Mouse (Mus musculus): Measurements from ENCODE around the gene Snx32. TPM values are rescaled to one million over a fixed set of nuclear protein-coding genes. Genes with fewer than 3 reads are reported as not detected.
A peak's percentile ranks its signal among the peaks of the same experiment; 100 is the strongest.
"Not testable (repeated sequence)": the region's sequence is repeated elsewhere in the genome, so short reads cannot be mapped to it uniquely, and the experiment has no call there.

Snx32 gene
- polyA plus RNA-seq, 1 experiment from 2014 or later, result 8.0 TPM

DNA sequence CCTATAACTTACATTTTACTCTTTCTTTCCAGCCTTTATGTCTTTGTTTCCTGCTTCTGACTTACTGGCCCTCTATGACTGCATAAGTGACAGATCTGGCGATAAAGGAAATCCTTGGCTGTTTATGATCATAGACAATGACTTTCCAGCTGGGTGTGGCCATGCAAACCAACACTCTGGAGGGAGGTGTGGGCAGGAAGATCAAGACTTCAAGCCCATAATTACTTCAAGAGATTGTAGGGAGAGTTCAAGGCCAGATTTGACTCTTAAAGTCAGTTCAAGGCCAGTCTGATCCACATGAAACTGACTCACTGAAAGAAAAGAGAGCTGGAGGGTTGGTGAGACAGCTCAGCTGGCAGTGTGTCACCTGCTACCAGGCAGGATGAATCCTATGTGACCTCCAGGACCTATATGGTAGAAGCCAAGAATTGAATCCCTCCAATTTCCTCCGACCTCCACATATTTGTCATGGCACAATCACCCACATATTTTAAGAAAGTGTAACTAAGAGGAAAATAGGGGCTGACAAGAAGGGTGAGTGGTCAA lies 9.9 kb downstream of the Snx32 start:
- no peak overlapping the region for H3K4me2 ChIP-seq (replicated peaks)
- H3K27ac ChIP-seq, result no peak overlapping the region
- H3K36me3 ChIP-seq, result peaks cover 12% of the 10 kb centered on the region
- H3K4me1 ChIP-seq (replicated peaks), result no peaks in the 10 kb centered on the region
- H3K9me3 ChIP-seq, result no peaks in the 10 kb centered on the region
- 0 out of 2 replicates have a peak, but pooled peaks have one; percentile 46 for ATAC-seq
- H3K27me3 ChIP-seq (replicated peaks), result no peaks in the 10 kb centered on the region
- no peak overlapping the region for H3K4me3 ChIP-seq (replicated peaks)
- H3K9ac ChIP-seq, result no peak overlapping the region
- WGBS, result 70% methylated on average over 2 of the region's 2 CpGs

DNA sequence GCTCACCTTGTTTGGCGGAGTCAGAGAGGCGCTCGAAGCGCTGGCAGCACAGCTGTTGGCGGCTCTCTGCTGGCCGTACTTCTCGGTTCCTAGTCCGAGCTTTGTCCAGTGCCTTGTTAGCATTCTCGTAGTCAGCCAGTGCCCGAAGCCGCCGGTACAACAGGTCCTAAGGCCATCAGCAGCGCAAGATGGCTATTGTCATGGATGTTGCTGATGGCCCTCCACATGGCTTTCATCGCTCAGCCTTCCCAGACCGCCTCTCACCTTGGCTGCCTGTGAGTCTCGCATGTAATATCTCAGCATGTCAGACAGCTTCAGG lies 14.3 kb downstream of the Snx32 start:
- H3K4me1 ChIP-seq (replicated peaks), result peaks cover 12% of the 10 kb centered on the region; the same call in 1 of the 2 replicates
- no peak overlapping the region for H3K4me2 ChIP-seq (replicated peaks)
- peaks cover 27% of the 10 kb centered on the region for H3K36me3 ChIP-seq
- no peak overlapping the region for H3K27ac ChIP-seq
- no peaks in the 10 kb centered on the region for H3K9me3 ChIP-seq
- WGBS, result 89% methylated on average over 16 of the region's 16 CpGs
- no peak for ATAC-seq
- no peaks in the 10 kb centered on the region for H3K27me3 ChIP-seq (replicated peaks)
- no peak overlapping the region for H3K4me3 ChIP-seq (replicated peaks)
- H3K9ac ChIP-seq, result no peak overlapping the region

DNA sequence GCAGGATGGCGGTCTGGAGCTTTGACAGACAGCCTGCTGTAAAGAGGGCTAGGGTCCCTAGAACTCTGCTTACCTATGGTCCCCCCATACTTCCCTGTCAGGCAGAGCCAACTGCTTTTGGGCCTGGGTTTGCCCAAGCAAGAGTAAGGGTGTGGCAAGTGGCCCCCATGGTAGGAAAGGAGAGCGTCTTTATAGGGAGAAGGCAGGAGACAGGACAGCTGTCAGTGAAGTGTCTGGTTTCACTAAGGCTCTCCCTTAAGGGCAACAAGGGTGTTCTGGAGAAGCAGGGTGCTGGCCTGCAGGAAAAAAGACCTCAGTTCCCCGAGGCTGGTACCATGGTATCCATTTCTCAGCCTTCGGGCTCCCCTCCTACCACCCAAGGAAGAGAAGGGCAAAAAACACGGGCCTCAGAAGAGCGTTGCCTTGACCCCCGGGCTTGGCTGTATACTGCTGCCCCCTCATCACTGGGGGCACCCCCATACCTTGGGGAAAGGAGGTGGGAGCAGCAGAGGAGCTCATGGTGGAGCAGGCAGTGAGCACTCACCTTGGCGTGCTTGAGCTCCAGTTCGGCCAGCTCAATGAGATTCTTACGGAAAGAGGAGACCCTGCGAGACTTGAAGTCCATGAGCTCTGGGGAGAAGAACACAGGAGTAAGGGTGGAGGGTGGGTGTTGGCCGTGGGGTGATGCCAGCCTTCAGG lies 14.8 kb downstream of the Snx32 start:
- Histone ChIP-seq H3K4me1 (replicated peaks) (peaks cover 12% of the 10 kb centered on the region; the same call in 1 of the 2 replicates), H3K27ac (no peak overlapping the region), H3K4me3 (replicated peaks) (no peak overlapping the region), H3K4me2 (replicated peaks) (no peak overlapping the region), H3K36me3 (peaks cover 27% of the 10 kb centered on the region), H3K9ac (no peak overlapping the region), H3K9me3 (no peaks in the 10 kb centered on the region), H3K27me3 (replicated peaks) (no peaks in the 10 kb centered on the region)
- ATAC-seq, result no peak
- 80% methylated on average over 12 of the region's 12 CpGs for WGBS

DNA sequence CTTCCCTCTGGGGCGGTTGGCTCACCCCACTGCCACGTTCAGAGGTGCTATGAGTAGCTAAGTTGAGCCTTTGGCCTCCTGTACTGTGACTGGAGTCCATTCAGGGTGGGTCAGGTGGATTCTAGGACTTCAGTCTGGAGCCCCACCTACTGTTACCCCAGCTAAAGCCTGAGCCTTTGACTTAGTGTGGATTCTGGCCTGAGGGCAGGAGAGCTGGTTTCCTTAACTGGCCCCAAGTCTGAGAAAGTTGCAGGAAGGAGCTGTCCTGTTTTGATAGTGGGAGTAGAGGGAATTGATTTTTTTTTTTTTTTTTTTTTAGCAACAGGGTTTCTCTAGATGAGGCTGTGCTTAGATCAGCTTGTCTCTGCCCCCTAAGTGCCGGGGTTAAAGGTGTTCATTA lies 16.0 kb downstream of the Snx32 start:
- Histone ChIP-seq H3K9me3 (no peaks in the 10 kb centered on the region), H3K4me1 (replicated peaks) (peaks cover 12% of the 10 kb centered on the region; the same call in 1 of the 2 replicates), H3K27me3 (replicated peaks) (no peaks in the 10 kb centered on the region), H3K4me3 (replicated peaks) (no peak overlapping the region), H3K9ac (no peak overlapping the region), H3K36me3 (peaks cover 27% of the 10 kb centered on the region), H3K27ac (no peak overlapping the region), H3K4me2 (replicated peaks) (no peak overlapping the region)
- 72% methylated on average over 3 of the region's 3 CpGs for WGBS
- ATAC-seq, result peak; percentile 5; the same call in 1 of the 2 replicates

DNA sequence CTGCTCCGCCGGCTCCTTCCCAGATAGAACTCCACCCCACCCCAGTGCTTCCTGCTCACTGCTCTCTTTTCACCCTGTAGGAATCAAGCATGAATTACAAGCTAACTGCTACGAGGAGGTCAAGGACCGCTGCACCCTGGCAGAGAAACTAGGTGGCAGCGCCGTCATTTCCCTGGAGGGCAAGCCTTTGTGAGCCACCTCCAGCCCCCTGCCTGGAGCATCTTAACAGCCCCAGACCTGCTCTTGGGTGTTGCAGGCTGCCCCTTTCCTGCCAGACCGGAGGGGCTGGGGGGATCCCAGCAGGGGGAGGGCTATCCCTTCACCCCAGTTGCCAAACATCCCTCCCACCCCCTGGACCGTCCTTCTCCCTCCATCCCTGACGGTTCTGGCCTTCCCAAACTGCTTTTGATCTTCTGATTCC lies 17.0 kb downstream of the Snx32 start:
- H3K36me3 ChIP-seq, result peaks cover 27% of the 10 kb centered on the region
- 64% methylated on average over 9 of the region's 9 CpGs for WGBS
- H3K27me3 ChIP-seq (replicated peaks), result not testable (repeated sequence)

DNA sequence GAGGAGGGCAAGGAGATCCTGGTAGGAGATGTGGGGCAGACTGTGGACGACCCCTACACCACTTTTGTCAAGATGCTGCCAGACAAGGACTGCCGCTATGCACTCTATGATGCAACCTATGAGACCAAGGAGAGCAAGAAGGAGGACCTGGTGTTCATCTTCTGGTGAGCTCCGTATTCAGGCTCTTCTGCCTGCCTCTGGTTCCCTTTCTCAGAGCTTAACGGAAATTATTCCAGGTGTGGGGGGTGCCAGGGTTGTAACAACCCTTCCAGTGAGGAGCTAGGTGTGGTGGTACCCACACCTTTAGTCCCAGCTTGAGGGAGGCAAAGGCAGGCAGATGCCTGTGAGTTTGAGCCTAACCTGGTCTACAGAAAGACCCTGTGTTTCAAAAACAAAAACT lies 17.7 kb downstream of the Snx32 start:
- peak overlapping the region; percentile 87; the same call in 1 of the 2 replicates for H3K4me2 ChIP-seq (replicated peaks)
- peaks cover 27% of the 10 kb centered on the region for H3K36me3 ChIP-seq
- ATAC-seq, result no peak
- H3K27ac ChIP-seq, result no peak overlapping the region
- 79% methylated on average over 4 of the region's 4 CpGs for WGBS
- no peak overlapping the region for H3K4me3 ChIP-seq (replicated peaks)
- no peaks in the 10 kb centered on the region for H3K27me3 ChIP-seq (replicated peaks)
- no peaks in the 10 kb centered on the region for H3K9me3 ChIP-seq
- H3K4me1 ChIP-seq (replicated peaks), result peaks cover 15% of the 10 kb centered on the region; the same call in 1 of the 2 replicates
- H3K9ac ChIP-seq, result no peak overlapping the region

More for the DNA sequence above, 17.0 kb downstream of the Snx32 start:
- Histone ChIP-seq H3K4me1 (replicated peaks) (peaks cover 14% of the 10 kb centered on the region; the same call in 1 of the 2 replicates), H3K4me2 (replicated peaks) (peak overlapping the region; percentile 17; the same call in 1 of the 2 replicates)
- not testable (repeated sequence) for H3K4me3 ChIP-seq (replicated peaks); H3K27ac ChIP-seq; H3K9me3 ChIP-seq; ATAC-seq; H3K9ac ChIP-seq

DNA sequence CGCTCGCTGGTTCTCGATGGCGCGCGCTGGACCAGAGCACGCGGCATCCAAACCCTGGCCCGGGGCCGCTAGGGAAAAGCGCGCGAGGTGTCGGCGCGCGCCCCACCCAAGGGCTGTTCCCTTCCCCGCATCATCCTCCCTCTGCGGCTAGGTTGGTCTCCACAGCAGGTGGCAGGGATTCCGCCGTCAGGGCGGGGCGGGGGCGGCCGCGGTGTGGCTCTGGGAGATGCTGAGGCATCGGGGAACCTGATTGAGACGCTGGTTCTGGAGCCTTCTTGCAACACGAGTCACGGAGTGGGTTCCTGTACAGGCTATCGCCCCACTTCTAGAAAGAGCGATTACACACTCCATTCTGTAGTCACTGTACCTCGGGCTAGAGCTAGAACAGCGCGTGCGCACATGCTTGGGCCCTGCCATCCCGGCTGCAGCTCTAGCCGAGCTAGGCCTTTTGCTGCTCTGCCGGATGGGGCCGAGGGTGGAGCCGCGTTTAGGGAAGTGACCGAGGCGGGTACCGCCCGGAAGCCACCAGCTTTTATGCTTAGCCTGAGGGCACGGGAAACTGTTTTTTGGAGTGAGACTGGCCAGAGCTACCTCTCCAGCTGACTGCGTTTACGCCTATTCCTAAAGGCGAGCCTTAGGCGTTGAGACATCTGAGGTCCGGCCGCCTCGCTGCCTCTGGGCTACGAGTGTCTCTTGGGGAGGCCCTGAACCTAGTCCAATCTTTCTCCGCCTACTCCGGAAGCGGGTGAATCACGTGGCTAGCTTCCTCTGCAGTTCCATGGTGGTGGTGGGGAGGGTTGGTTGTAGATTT lies 19.2 kb downstream of the Snx32 start:
- Histone ChIP-seq H3K4me1 (replicated peaks) (peaks cover 28% of the 10 kb centered on the region), H3K27me3 (replicated peaks) (no peaks in the 10 kb centered on the region), H3K9me3 (no peaks in the 10 kb centered on the region), H3K9ac (peak overlapping the region; percentile 98), H3K36me3 (peaks cover 23% of the 10 kb centered on the region), H3K27ac (peak overlapping the region; percentile 99), H3K4me2 (replicated peaks) (peak overlapping the region; percentile 87), H3K4me3 (replicated peaks) (peak overlapping the region; percentile 100)
- under 1% methylated on average over 59 of the region's 59 CpGs for WGBS
- ATAC-seq, result peak; percentile 29

DNA sequence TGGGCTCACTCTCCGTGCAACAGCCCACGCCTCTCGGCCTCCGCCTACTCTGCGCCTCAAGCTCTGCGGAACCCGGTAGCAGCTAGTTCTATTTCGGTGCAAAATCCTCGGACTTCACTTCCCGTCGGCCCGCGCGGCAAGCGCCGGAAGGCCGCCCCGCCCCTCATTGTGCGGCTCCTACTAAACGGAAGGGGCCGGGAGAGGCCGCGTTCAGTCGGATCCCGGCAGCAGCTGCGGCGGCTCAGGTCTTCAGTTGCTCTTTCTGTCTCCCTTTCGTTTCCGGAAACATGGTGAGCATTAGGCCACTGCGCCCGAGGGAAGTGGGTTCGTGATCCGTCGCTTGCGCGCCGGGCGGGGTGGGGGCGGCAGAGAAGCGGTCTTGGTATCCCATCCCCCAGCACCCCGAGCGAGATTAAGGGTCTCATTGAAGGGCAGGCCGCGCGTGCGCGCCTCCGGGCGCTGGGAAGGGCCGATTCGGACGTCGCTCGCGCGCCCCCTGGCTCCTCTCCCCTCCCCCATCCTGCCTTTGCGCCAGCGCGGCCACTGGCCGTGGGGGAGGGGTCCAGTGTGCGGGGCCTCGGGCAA lies 19.9 kb downstream of the Snx32 start, which contains the start of gene Cfl1:
Gene Cfl1 (plus strand): TSS at position 143 of the 585 bp plus-strand sequence.
- H3K36me3 ChIP-seq, result peaks cover 16% of the 10 kb centered on the region
- peak within 1 kb of the TSS; percentile 99 for H3K27ac ChIP-seq
- peak within 1 kb of the TSS; percentile 100 for H3K4me3 ChIP-seq (replicated peaks)
- H3K4me1 ChIP-seq (replicated peaks), result peaks cover 29% of the 10 kb centered on the region
- WGBS, result under 1% methylated on average over 61 of the region's 62 CpGs
- peak; percentile 66 for ATAC-seq
- peak within 1 kb of the TSS; percentile 87 for H3K4me2 ChIP-seq (replicated peaks)
- no peaks in the 10 kb centered on the region for H3K27me3 ChIP-seq (replicated peaks)
- H3K9me3 ChIP-seq, result no peaks in the 10 kb centered on the region
- H3K9ac ChIP-seq, result peak within 1 kb of the TSS; percentile 98

DNA sequence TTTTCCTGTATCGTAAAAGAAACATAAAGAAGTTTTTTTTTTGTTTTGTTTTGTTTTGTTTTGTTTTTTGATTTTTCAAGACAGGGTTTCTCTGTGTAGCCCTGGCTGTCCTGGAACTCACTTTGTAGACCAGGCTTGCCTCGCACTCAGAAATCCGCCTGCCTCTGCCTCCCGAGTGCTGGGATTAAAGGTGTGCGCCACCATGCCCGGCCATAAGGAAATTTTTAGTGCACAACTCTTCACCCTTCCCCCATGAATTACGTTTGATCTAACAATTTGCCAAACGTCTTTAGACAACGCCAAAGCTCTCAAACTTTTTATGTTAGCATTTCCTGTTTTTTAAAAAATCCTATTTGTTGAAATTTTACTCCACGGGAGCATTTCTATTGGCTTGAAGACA lies 20.6 kb downstream of the Snx32 start:
- peaks cover 15% of the 10 kb centered on the region for H3K36me3 ChIP-seq
- H3K4me2 ChIP-seq (replicated peaks), result peak overlapping the region; percentile 87
- H3K9me3 ChIP-seq; H3K9ac ChIP-seq; H3K27me3 ChIP-seq (replicated peaks); ATAC-seq: not testable (repeated sequence)
- H3K4me1 ChIP-seq (replicated peaks), result peaks cover 29% of the 10 kb centered on the region
- peak overlapping the region; percentile 99 for H3K27ac ChIP-seq
- 43% methylated on average over 10 of the region's 10 CpGs for WGBS
- peak overlapping the region; percentile 100 for H3K4me3 ChIP-seq (replicated peaks)

DNA sequence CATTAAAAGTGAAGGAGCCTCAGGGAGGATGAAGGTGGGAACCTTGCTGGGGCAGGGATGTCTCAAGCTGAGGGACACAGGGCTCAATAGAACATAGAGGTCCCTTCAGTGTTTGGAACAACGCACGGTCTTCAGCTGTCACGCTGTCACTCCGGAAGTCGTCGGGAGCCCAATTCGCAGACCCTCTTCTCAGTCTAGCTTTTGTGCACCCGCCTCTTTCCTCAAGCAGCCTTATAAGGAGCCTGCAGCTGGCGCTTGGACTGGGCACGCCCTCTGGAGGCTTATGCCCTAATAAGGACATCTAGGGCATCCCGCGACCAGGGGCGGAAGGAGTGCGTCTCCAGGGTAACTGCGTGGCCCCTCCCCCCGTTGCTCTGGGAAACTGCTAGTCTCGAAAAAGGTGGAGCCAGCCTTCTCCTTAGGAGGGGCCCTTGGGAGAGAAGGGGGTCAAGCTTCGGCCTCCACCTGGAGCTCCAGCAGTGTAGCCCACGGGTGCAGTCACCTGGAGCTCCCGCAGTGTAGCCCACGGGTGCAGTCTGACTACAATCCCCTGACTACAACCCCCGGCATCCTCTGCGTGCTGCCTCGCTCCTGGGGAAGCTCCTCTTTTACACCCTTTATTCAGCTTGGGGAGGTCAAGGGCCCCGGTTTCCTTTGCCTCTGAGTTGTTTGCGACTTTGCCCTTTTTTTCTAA lies 21.3 kb downstream of the Snx32 start:
- ATAC-seq, result peak; percentile 86
- Histone ChIP-seq H3K27me3 (replicated peaks) (no peaks in the 10 kb centered on the region), H3K27ac (peak overlapping the region; percentile 99), H3K4me1 (replicated peaks) (peaks cover 29% of the 10 kb centered on the region), H3K4me3 (replicated peaks) (peak overlapping the region; percentile 53), H3K9ac (peak overlapping the region; percentile 50), H3K9me3 (no peaks in the 10 kb centered on the region), H3K36me3 (peaks cover 14% of the 10 kb centered on the region), H3K4me2 (replicated peaks) (peak overlapping the region; percentile 87)
- WGBS, result under 1% methylated on average over 26 of the region's 26 CpGs

DNA sequence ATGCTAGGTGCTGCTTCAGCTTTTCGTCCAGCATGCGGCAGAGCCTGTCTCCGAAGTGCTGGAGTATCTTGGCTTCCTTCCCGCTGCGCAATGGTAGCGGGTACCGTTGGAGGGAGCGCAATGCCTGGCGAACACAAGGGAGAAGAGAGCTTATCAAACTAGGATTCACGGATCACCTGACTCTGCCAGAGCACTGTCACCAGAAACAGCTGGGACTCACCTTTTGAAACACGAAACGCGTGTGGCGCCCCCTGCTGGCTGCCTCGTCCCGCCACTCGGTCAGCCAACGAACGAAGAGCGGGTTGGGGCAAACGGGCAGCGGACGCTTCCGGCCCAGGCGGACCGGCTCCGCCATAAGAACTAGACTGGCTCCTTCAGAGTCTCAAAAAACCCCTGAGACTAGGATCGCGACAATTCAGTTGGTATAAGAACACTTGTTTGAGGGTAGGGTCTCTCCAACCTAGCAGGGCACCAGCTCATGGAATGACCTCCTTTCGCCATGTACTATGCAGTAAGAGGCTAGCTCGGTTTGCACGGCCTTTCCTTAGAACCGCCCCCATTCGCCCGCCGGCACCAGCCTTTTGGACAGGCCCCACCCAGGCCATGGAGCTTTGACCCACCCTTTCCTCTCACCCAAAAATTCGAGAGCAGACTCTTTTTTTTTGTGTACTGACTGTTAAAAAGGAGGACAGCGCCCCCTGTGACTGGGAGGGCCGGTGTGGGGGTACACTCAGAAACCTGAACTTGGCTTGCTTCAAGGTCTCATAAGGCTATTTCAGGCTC lies 22.4 kb downstream of the Snx32 start, which contains the start of gene Mus81:
Gene Mus81 (minus strand): TSS at position 635 of the 783 bp plus-strand sequence.
- H3K27me3 ChIP-seq (replicated peaks), result no peaks in the 10 kb centered on the region
- H3K4me1 ChIP-seq (replicated peaks), result peaks cover 26% of the 10 kb centered on the region
- WGBS, result under 1% methylated on average over 39 of the region's 39 CpGs
- H3K4me3 ChIP-seq (replicated peaks), result peak within 1 kb of the TSS; percentile 53
- H3K4me2 ChIP-seq (replicated peaks), result peak within 1 kb of the TSS; percentile 87
- H3K9me3 ChIP-seq, result no peaks in the 10 kb centered on the region
- H3K27ac ChIP-seq, result peak within 1 kb of the TSS; percentile 99
- peak within 1 kb of the TSS; percentile 58 for H3K9ac ChIP-seq
- H3K36me3 ChIP-seq, result peaks cover 10% of the 10 kb centered on the region
- peak; percentile 75 for ATAC-seq

All from intestine, embryonic 15.5 days (tissue).